Mouse (Mus musculus) adrenal gland, postnatal 36 days (tissue): Measurements from ENCODE around the gene Galk2. TPM values are rescaled to one million over a fixed set of nuclear protein-coding genes. Genes with fewer than 3 reads are reported as not detected.

ENCODE experiments used
- DNase-seq, 2 experiments: peaks; one replicate each; pipeline ENCODE4 v3.0.0; 2021; ENCODE audit warnings: mixed read lengths in 1 of 2
- long read RNA-seq, 2 experiments: library from polyadenylated mRNA; stranded (forward); transcript quantifications; one replicate each; pipeline ENCODE4 v2.0.0; 2021; ENCODE audit warnings: borderline sequencing depth in 2 of 2
- total RNA-seq, 2 experiments: library from RNA; stranded (reverse); gene quantifications; 2 replicates each; pipeline ENCODE4 v1.2.3; 2021

The Galk2 gene
- 10 to 100 TPM; 68.1 to 80.4 TPM for total RNA-seq
- long read RNA-seq, experiment 1, transcript Galk2-202 (10 exons, 1,928 nt), result major isoform, 51 of 131 reads
- long read RNA-seq, experiment 1, partial matches to known transcripts, result 26 of 131 reads
- long read RNA-seq, experiment 1, other reads (novel, unspliced or antisense), result 53 of 131 reads
- long read RNA-seq, experiment 2, transcript Galk2-202 (10 exons, 1,928 nt), result major isoform, 13 of 39 reads
- long read RNA-seq, experiment 2, partial matches to known transcripts, result 9 of 39 reads
- long read RNA-seq, experiment 2, other reads (novel, unspliced or antisense), result 15 of 39 reads

DNA sequence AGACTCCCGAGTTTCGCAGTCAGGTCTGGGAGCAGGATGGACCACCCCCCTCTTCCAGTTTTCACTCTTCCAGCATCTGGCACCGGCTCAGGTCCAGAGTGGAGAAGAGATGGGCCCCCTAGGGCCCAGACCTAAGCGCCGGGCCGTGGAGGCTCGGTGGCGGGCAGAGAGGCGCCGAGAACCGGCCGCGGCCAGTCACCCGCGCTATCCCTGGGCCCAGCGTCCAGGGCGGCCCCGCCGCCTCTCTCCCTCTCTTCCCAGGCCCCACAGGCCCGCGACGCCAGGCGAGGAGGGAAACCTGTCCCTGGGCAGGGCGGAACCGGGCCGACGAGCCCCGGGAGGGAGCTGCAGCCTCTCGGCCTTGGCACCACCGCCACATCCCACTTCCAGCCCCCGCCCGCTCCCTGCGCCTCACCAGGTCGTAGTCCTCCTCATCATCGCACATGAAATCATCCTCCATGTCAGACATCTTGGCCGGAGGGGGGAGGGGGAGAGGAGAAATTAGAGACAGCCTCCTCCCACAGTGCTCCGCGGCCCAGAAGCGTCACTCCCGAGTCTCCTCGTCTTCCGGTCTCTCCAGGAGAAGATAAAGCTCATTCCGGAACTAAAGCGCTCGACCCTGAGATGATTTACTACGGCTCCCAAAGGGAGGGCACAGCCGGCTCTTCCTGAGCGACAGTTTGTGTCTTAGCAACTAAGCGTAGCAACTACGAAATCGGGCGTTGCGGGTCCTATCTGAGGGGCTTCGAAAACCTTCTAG lies at the start of gene Galk2, which contains the start of gene Cops2:
Gene Galk2, plus strand, starts transcription at position 589 of the 760 bp plus-strand sequence.
Gene Cops2, minus strand, starts transcription at position 619 of the 760 bp plus-strand sequence.
- DNase-seq, result peak; percentile 95 to 96

DNA sequence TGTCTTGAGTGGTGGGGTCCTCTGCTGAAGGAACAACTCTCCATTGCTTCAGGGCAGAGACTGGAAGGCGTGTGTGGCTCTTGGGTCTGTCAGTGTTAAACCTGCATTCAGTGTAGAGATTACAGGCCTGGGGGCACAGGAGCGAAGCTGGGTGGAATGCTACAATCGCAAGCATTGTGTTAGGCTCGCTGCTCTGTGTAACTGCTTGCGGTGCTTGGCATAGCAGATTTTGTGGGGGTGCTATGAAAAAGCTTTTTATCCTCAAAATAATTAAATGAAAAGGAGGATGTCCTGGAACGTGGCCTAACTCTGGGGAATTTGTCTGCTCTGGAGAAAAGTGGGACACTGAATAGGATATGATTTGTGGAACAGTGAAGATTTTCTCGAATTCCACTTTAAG lies 49.4 kb upstream of the Galk2 start:
- no peak for DNase-seq

DNA sequence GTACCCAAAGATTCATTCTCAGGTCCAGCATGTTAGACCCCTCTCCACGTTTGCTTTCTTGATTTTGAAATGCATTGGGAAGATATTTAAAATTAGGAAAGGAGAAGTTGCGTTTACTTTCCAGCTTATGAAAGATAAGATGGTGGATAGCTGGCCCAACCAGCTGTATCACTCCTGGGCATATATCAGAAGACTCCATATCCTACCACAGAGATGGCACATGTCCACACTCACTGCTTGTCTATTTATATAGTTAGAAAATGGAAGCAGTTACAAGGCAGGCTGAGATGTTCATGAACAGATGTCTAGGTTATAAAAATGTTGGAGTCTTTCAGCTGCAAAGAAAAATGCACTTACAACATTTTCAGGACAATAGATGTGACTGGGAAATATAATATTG lies 47.6 kb upstream of the Galk2 start:
- DNase-seq, result no peak

DNA sequence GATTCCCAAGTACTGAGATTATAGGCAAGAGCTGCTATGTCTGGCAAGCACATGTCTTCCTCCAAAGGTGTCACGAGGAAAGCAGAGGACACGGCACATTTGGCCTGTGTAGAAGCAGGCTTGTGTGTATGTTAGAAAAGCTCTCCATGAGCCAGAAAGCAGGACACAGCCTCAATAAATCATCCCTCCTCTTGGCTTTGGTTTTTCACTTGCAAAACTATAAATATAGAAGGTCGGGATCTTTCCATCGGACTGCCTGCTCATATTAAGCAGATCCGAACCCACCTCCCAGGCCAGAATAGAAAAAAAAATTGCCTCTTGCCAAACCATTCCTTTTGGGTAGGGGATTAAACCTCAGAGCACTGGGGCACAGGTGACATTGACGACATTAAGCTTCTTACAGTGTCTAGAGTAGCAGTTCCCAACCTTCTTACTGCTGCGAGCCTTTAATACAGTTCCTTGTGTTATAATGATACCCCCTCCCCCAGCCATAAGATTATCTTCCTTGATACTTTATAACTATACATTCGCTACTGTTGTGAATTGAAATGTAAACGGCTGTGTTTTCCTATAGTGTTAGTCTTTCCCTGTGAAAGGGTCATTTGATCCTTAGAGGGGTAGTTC lies 44.8 kb upstream of the Galk2 start:
- no peak for DNase-seq

DNA sequence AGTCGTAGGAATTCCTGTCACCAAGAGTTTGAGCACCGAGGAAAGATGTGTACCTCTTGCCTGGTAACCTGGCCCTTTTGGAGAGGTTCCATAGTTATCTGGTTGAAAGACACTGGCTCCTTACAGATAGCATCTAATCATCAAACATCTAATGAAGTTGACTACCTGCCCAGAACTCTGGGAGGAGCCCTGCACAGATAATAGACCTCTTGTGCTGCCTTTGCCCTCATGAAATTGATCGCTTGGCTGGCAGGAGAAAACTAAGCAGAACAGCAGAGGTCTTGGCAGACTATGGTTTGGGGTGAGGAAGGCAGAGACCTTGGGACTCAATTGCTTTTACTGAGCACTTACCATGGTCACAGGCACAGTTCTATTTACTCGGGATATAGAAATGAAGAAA lies 38.5 kb upstream of the Galk2 start:
- DNase-seq, result no peak

DNA sequence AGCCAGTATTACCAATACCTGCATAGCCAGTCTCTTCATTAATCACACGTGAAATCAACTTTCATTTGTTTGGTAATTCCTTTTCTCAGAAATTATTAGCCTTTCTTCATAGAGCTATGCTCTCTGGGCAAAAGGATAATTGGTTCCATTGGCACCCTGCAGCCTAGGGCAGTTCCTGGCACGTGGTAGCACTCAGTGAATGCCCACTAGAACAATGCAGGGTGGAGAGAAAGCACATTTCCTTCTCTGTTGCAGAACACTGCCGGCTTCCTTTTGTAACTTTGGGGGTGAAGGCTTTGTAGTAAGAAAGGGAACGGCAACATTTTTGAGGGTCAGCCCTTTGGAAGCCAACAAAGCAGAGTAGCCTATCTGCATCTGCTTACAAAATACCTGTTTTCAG lies 32.7 kb upstream of the Galk2 start:
- DNase-seq, result no peak

DNA sequence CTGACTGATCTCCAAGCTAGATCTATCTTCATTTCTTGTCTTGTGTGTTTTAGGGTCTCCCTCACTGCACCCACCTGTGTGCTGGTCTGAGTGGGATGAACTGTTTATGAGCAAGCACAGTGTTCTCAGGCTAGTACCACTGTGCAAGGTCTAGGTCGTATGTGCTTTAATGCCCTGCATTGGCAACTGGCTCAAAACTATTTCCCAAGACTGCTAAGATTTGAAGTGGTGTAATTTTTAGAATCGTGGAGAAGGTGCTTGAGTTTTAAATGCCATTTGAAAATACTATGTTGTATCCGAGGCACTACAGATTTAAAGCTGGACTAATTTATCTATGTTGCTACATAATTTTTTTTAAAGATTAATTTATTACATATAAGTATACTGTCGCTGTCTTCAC lies 31.0 kb upstream of the Galk2 start:
- no peak for DNase-seq

DNA sequence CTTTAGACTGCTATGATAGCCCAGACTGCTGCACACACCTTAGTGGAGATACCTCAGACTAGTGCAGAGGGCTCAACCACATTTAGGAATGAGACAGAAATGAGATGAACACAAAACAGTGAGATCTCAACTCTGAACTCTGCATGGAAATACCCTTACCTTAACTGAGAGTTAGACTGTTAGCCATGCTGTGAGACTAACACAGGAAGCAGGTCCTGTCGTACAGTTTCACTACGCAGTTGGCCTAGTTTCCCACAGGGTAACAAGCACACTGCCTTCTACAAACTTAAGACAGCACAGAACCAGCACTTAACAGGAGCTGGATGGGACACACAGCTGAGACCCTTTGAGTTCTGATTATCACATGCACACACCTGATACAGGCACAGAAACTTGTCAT lies 29.0 kb upstream of the Galk2 start:
- no peak for DNase-seq

DNA sequence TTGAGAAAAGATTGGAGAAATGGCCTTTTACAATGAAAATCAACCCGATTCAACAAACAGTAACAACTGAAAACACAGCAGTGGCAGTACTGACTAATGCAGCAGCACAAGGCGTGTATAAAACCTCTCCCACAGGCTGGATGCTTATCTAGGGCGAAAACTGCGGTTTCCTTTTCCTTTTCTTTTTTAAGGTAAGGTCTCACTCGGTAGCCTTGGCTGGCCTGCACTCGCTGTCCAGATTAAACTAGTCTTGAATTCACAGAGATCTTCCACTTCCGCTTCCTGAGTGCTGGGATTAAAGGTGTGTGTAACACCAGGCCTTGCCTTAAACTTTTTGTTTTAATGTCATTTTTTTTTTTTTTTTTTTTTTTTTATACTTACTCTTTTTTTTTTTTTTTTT lies 20.8 kb upstream of the Galk2 start:
- DNase-seq, result no peak

DNA sequence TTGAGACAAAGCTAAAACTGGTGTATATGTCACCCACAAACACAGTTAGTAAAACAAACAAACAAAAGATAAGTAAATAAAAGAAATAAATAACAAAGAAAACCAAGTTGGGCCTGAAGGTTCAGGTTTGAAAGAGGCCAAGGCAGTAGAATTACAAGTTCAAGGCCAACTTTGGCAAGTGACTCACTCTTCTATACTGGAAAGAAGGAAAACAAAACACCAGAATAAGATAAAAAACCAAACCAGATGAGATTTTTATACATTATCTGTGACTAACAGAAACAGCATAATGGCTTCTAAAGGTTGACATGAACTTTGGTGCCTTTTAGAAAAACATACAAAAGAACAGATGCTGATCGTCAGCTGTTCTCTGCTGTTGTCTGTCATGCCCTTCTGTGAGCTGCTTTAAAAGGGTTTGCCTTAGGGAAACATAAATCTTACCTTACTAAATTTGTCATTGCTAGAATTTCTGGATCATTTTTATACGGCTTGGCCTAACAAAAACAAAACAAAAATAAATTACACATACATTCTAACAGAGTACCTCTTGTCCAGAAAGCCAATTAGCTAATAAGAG lies 20.1 kb upstream of the Galk2 start:
- no peak for DNase-seq

DNA sequence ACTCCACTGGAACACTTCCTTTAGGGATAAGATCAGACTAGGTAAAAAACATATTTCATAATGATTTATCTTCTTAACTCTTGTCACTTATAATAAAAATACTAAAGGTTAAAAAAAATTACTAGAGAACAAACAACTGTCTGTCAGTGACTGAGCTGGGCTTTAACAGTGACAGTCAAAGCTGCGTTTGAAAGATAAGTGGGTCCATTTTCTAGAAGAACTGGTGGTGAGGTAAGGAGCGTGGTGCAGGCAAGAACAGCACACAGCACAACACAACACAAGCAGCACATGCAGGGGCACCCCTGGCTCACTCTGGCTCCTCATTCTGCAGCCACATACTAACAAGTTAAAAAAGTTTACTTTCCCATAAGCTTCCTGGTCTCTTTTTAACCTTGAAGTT lies 7.7 kb upstream of the Galk2 start:
- no peak for DNase-seq

DNA sequence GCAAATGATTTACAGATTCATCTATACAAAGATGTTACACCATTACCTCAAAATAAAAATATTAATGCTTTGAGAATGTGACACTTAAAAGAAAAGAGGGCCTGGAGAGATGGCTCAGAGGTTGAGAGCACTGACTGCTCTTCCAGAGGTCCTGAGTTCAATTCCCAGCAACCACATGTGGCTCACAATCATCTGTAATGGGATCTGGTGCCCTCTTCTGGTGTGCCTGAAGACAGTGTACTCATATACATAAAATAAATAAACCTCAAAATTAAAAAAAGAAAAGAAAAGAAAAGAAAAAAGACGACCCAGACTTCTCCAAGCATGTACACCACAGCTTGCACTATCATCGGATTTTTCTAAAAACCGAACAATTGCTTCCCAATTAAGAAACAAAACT lies 1.2 kb upstream of the Galk2 start:
- DNase-seq, result no peak

DNA sequence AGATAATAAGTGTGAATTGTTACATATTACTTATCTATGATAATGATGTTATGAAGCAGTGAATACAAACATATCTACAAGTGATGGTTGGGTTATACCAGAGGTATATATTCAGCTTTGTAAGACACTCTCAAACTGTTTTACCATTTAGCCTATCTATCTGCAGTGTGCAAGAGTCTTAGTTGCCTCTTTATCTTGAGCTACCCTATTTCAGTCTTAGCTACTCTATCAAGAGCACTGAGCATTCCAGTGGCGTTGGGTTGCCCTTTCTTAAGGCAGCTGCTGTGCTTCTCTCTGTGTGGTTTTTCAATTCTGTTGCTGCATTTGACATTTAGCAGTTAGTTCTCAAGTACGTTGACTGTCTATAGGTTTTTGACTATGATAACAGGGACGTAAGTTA lies 4.9 kb downstream of the Galk2 start:
- no peak for DNase-seq

DNA sequence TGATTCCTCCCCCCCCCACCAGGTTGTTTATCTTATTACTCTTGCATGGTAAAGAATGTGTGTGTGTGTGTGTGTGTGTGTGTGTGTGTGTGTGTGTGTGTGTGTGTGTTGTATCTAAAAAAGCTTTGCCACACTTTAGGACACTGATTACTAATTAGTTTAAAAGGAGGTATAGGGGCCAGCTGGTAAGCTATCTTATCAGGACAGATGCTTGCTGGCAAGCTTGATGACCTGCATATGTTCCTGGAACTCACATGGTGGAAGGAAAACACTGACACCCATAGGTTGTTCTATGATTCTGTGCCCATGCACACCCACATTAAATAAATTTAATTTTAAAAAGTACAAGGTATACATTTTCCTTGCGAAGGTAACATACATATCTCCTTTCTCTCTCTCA lies 5.6 kb downstream of the Galk2 start:
- no peak for DNase-seq

DNA sequence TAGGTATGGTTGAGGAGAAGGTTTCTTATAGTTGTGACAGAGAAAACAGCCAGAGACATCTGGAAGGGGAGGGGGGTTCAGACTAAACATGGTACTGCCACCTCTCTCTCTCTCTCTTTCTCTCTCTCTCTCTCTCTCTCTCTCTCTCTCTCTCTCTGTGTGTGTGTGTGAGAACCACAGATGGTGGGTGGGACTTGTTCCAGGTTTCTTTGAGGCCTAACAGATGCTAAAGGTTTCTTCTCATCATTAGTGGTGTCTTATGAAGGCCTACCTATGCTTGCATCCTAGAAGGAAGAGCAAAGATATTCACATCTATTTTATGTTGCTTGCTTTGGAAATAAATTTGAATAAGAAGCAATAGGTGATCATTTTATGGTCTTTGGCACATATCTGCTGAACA lies 6.7 kb downstream of the Galk2 start:
- DNase-seq, result no peak

DNA sequence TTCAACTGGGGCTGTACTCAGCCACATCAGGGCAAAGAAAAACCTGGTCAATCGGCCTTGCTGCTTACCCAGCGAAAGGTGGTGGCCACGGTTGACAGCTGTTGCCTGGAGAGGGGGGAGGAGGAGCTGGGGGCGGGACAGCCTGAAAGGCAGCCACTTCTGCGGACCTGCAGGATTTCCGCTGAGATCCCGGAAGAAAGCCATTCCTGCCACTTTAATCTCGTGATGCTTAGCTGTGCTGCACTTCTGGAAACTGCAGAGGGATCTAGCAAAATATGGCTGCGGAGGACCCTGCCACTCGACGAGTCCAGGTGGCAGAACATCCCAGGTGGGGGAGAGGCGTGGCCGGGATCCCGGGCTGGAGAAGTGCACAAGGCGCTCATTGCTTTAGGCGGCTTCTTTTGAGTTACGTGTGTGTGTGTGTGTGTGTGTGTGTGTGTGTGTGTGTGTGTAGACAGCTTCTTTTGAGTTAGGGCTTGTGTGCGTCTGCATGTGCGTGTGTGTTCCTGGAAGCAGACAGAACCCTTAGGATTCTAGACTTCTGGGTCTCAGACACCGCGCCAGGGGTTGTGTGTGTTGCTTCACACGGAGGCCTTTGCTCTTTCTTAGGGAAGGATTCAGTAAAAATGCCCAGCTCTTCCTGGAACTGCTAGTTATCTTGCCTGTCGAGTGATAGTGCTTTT lies 7.3 kb downstream of the Galk2 start:
- DNase-seq, result peak; percentile 77 to 87

DNA sequence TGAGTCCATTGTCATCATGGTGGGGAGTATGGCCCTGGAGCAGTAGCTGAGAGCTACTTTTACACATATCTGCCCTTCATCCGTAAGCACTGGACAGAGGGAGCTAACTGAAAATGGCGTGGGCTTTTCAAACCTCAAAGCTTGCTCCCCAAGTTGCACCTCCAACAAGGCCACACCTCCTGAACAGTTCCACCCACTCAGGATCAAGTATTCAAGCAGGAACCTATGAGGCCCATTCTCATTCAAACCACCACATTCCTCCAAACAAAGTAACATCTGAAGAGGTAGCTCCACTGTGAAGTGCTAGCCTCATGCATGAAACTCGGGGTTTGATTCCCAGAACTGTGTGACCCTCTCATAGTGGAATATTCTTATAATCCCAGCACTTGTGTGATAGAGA lies 9.4 kb downstream of the Galk2 start:
- no peak for DNase-seq

DNA sequence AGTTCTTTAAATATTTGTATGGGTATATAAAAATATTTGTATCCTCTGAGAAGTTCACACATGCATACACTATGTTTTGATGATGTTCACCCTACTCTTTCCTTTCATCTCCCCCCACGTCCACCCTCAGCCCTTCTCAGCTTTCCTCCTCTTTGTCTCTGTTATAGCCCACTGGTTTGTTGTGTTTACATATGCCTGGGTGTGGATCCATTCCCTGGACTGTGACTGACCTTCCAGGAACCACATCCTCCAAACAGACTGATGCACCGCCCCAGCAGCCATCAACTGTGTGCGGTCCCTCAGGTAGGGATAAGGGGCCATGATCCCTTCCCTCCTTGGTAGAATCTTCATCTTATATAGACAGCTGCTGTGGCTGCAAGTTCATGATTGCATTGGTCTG lies 11.2 kb downstream of the Galk2 start:
- no peak for DNase-seq

DNA sequence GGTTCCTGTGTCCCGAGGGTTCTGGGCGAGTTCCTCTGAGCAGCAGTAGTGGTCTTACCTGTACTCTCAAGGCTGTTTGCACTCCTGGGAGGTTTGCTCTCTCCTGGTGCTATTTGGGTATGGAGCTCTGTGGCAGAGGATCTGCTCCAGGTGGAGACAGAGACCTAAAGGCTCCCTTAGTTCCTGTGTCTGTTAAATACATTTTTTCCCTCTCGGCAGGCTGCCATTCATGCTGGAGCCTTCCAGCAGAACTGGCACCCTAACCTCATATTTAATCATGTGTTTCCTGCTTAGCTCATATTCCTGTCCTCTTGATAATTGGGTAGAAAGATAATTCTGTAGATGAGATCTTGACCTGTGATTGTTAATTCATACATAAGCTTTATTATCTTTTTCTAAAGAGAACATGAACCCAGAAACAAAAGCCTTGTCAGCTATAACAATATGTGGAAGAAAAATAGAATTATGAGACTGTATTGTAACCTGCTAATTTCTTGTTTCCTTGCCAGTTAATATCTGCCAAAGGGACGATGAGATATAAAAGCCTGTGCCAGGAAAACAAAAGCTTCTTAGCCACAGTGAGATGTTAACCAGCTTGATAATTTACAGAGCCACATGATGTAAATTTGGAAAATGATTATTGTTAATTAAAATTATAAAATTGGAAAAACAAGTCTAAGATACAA lies 27.1 kb downstream of the Galk2 start:
- no peak for DNase-seq

DNA sequence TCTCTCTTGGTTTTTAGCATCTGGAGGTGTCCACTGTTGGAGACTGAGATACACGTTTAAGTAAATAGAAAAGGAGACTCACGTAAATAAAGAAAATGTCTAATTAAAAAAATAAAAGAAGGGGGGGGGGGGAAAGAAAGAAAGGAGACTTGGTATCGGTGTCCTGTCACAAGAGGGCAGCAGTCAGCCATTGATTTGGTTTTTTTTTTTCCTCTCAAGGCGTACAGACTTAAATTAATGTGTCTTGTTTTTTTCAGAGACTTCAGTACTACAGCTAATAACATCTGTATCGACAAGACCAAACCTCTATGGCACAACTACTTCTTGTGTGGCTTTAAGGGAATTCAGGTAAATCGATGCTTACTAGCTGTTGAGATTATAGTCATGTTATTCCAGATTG lies 34.2 kb downstream of the Galk2 start:
- peak; percentile 33 to 69 for DNase-seq

DNA sequence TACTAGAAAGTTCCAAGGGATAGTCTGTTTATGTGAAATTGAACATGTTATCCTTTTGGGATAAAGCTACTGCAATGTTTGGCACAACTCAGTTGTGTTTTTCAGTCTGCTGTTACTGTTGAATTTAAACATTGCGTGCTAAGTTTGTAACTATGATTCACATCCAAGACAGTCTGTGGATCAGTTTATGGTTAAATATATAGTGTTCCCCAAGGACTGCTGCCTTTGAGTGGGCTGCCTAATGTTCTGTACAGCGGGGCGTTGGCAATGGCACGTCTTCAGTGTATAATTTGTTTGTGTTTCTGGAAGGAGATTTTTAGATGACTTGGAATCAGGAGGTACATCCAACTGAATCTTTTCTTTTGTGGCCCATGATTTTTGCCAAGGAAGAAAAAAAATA lies 36.2 kb downstream of the Galk2 start:
- DNase-seq, result no peak

DNA sequence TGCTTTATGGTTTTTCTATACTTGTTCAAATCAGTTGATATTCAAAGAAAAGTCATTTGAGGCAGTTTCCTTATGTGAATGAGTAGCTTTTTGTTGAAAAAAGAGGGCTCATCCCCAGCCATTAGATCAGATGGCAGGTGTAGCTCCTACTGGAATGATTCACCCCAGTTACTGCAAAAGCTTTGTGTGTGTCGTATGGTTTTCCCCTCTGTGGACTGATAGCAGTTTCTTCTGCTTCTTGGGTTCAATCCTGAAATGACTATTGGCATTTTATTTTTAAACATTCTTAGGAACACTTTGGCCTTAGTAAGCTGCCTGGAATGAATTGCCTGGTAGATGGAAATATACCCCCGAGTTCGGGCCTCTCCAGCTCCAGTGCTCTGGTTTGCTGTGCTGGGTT lies 37.4 kb downstream of the Galk2 start:
- no peak for DNase-seq
